Mouse (Mus musculus) heart, adult 8-10 months (tissue): ENCODE data around the gene Olfr1280. TPM values are rescaled to one million over a fixed set of nuclear protein-coding genes. Genes with fewer than 3 reads are reported as not detected.
"Not testable (repeated sequence)": the region's sequence is repeated elsewhere in the genome, so short reads cannot be mapped to it uniquely, and the experiment has no call there.

Source experiments
- DNase-seq: peaks from one replicate; pipeline ENCODE4 v3.0.0; 2022; ENCODE audit warnings: low spot score
- total RNA-seq, 4 experiments: library from RNA; stranded (reverse); gene quantifications; 2 replicates each; pipeline ENCODE4 v1.2.4; 2022

The Olfr1280 gene
- total RNA-seq: not detected

DNA sequence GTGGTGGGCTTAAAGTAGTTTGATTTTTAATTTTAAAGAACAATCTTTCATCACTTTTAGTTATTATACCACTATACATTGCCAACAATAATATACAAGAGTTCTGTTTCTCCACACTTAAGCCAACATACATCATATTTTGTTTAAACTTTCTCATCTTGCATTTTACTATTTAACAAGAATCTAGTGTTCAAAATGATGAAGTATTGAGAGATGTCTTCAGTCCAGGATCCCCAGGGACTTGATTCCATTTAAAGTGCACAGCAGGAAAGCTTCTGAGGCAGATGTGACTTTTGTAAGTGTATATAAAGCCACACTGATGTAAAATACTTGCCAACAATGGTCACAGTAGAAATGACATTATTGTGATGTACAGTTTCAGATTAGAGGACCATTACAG is at the start of gene Olfr1280:
TSS of gene Olfr1280 (plus strand) at position 301 of the 400 bp plus-strand sequence.
- DNase-seq: no peak

DNA sequence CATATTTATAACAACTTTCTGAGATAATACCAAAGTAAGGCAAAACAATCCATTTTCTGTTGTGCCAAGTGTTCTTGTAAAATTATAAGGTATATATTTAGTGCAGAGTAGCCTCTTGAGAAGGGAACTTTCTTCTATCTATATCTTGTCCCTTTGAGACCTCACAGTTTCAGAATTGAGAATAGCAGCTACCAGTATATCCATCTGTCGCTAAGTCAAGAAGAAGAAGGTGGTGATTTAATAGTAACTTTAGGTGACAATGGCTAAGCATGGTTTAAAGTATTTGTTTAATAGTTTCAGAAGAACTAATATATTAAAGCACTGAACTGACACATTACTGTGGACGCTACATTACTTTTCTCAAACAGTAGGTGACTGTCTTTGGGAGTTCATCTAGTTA is 39.8 kb upstream of the Olfr1280 start, which contains the start of gene Olfr1277:
TSS of gene Olfr1277 (minus strand) at position 101 of the 400 bp plus-strand sequence.
- DNase-seq: no peak

DNA sequence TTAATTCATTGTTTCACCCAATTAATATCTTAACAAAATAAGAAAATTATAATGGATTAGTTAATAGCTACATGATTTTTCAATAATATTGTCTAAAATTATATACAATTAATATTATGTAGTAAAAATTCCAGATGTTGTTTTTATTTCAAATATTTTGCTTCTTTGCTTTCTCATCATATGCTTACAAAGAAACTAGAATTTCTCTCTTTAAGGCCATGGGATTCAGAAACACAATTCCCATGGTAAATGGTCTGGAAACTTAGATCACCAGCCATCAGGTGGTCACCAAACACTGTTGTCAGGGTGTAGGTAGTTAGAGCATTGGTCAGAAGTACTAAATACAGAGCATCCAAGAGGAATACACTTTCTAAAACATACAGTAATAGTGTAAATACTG is 24.0 kb upstream of the Olfr1280 start, which contains the start of gene Olfr1278:
TSS of gene Olfr1278 (plus strand) at position 301 of the 400 bp plus-strand sequence.
- DNase-seq: no peak

DNA sequence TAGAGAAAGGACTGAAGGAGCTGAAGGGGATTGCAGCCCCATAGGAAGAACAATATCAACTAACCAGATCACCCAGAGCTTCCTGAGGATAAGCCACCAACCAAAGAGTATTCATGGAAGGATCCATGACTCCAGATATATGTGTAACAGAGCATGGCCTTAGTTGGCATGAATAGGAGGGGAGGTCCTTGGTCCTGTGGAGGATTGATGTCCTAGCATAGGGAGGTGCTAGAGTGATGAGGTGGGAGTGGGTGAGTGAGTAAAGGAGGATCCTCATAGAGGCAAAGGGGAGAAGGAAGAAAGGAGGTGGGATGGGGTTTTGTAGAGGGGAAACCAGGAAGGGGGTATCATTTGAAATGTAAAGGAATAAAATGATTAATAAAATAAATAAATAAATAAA is 15.3 kb upstream of the Olfr1280 start:
- no peak for DNase-seq

DNA sequence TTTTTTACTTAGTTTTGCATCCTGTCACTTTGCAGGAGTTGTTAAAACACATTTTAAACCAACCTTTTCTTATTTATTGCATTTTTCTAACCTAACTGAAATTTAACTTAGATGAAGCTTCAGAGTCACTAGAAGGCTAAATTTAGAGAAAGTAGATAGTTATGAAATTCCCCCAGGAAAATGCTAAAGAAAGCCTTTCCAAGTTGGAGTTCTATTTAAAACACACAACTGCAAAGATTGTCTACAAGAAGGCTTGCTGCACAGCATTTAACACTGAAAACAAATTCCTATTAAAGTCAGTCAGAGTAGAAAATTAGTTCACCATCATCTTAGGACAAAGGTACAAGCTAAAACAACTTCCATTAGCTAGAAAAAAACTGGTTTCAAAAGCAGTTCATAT is 13.4 kb upstream of the Olfr1280 start, which contains the start of gene Olfr1279:
TSS of gene Olfr1279 (plus strand) at position 262 of the 400 bp plus-strand sequence.
- no peak for DNase-seq

DNA sequence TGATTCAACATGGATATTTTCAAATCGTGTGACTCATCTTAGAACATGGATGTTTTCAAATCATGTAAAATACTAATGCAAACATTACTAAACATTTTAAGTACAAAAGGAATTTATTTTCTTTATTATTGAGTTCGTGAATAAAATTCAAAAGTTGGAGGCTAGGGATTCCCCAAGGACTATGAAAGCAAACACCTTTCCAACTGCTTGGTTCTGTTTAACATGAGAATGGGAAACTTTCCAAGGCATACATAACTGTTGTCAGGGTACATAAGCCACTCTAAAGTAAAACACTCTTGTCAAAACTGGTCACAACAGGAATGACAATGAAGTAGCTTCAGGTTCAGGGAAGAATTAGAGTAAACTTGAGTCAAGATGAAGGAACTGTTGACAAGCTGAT is 12.4 kb downstream of the Olfr1280 start, which contains the start of gene Olfr1281:
TSS of gene Olfr1281 (plus strand) at position 301 of the 400 bp plus-strand sequence.
- no peak for DNase-seq

DNA sequence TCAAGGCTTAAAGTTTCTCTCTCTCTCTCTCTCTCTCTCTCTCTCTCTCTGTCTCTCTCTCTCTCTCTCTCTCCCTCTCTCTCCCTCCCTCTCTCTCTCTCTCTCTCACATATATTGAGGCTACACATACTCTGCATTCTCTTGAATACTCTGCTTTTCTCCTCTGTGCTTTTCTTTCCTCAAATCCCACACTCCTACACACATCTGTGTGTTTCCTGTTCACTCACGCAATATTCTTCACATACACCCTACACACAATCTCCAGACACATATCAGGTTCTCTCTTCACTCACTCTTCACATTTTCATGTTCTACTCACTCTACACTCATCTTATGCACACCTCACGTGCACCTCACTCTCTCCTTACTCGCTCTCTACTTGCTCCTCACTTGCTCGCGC is 19.9 kb downstream of the Olfr1280 start:
- DNase-seq: not testable (repeated sequence)

DNA sequence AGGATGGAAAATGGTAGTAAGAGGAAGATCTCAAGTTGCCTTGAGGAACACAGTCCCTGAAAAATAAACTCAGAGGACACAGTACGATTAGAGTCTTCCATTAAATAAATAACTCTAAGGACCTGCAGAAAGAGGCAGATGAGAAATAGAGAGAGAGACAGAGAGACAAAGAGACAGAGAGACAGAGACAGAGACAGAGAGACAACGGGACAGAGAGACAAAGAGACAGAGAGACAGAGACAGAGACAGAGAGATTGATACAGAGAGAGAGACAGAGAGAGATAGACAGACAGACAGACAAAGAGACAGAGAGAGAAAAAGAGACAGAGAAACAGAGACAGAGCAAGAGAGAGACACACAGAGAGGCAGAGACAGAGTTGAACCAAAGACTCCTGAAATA is 22.2 kb downstream of the Olfr1280 start, which contains the start of gene Olfr1282:
TSS of gene Olfr1282 (minus strand) at position 101 of the 400 bp plus-strand sequence.
- no peak for DNase-seq

DNA sequence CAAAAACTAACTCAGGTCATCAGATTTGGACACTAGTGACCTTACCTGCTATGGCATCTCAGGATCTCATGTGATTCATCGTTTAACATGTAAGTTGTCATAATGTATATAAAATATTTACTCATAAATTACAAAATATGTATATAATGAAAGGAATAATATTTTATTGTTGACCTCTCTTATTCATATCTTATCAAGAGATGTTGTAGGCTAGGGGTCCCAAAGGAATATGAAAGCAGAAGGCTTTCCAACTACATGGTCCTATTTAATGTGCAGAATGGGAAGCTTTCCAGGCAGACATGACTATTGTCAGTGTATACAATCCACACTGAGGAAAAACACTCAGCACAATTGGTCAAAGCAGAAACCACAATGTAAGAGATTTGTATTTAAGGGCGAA is 52.7 kb downstream of the Olfr1280 start, which contains the start of gene Olfr1283:
TSS of gene Olfr1283 (plus strand) at position 301 of the 400 bp plus-strand sequence.
- DNase-seq: no peak

DNA sequence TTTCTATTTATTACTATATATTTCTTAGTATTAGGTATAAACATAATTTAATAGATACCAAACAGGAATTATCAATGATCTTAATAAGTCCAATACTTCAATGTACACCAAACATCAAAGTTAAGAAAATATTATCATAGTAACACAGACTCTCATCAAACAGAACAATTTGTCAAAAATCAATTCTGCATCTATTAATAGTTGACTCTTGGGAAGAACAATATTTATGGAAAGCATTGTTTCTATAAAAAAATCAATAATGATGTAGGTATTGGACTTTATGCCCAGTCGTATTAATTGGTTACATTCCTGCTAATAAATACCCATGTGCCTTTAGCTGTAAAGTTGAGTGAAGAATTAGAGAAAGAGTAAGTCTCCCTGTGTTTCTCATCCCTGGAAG is 61.4 kb downstream of the Olfr1280 start, which contains the start of gene Olfr1284:
TSS of gene Olfr1284 (plus strand) at position 301 of the 400 bp plus-strand sequence.
- DNase-seq: no peak

Other genes with a start within 250 kb of the Olfr1280 start
- gene Gm13941, start 208.0 kb upstream of the Olfr1280 start, total RNA-seq: not detected
- not detected for gene Gm15130, start 161.1 kb upstream of the Olfr1280 start, total RNA-seq
- gene 4930430A15Rik, start 84.4 kb upstream of the Olfr1280 start, total RNA-seq: not detected
- not detected for gene Olfr1275, start 78.7 kb upstream of the Olfr1280 start, total RNA-seq
- not detected for gene Olfr1276, start 59.5 kb upstream of the Olfr1280 start, total RNA-seq
- gene Olfr1277, start 39.9 kb upstream of the Olfr1280 start, total RNA-seq: not detected
- gene Olfr1278, start 23.9 kb upstream of the Olfr1280 start, total RNA-seq: not detected
- gene Olfr1279, start 13.4 kb upstream of the Olfr1280 start, total RNA-seq: not detected
- gene Olfr1281, start 12.5 kb downstream of the Olfr1280 start, total RNA-seq: not detected
- not detected for gene Olfr1282, start 22.1 kb downstream of the Olfr1280 start, total RNA-seq
- not detected for gene Olfr1283, start 52.8 kb downstream of the Olfr1280 start, total RNA-seq
- not detected for gene Olfr1284, start 61.5 kb downstream of the Olfr1280 start, total RNA-seq
- gene Olfr1286, start 109.1 kb downstream of the Olfr1280 start, total RNA-seq: not detected
- not detected for gene Olfr1287, start 135.1 kb downstream of the Olfr1280 start, total RNA-seq
- not detected for gene Olfr1288, start 160.1 kb downstream of the Olfr1280 start, total RNA-seq
- gene Olfr1289, start 166.8 kb downstream of the Olfr1280 start, total RNA-seq: not detected
- not detected for gene Olfr1290, start 179.8 kb downstream of the Olfr1280 start, total RNA-seq
- not detected for gene Olfr1291-ps1, start 183.2 kb downstream of the Olfr1280 start, total RNA-seq
- gene Olfr1293-ps, start 211.2 kb downstream of the Olfr1280 start, total RNA-seq: not detected
- not detected for gene Olfr1294, start 226.3 kb downstream of the Olfr1280 start, total RNA-seq